Mouse (Mus musculus) kidney, adult 8-10 months (tissue): ENCODE data around the gene Lmo7.
A peak's percentile ranks its signal among the peaks of the same experiment; 100 is the strongest.

Source experiments
- DNase-seq, 2 experiments: peaks; one replicate each; pipeline ENCODE4 v3.0.0; 2022

Lmo7 gene

GRCm38 (mm10) chr14:101729237-101729971 is at the start of gene Lmo7, which contains the start of gene Gm9922:
Lmo7 (plus strand) TSS chr14:101729957.
Gm9922 (minus strand) TSS chr14:101729814.
- DNase-seq: peak; percentile 90 to 93

- DNase-seq: peak; percentile 54 to 67
Measured at GRCm38 (mm10) chr14:101687696-101688095, 42.1 kb upstream of the Lmo7 start.

- no peak for DNase-seq
Measured at GRCm38 (mm10) chr14:101688406-101688805, 41.4 kb upstream of the Lmo7 start.

GRCm38 (mm10) chr14:101704479-101704878 is 25.3 kb upstream of the Lmo7 start:
- DNase-seq: no peak

GRCm38 (mm10) chr14:101707088-101707487 is 22.7 kb upstream of the Lmo7 start:
- DNase-seq: no peak

- DNase-seq: no peak
Measured at GRCm38 (mm10) chr14:101714414-101714813, 15.3 kb upstream of the Lmo7 start.

GRCm38 (mm10) chr14:101729972-101730692 is 375 bp downstream of the Lmo7 start:
- no peak for DNase-seq

GRCm38 (mm10) chr14:101733542-101734303 is 4.0 kb downstream of the Lmo7 start:
- no peak for DNase-seq

GRCm38 (mm10) chr14:101737501-101737900 is 7.7 kb downstream of the Lmo7 start:
- DNase-seq: no peak

- peak; percentile 40 to 73 for DNase-seq
Measured at GRCm38 (mm10) chr14:101746635-101747034, 16.9 kb downstream of the Lmo7 start.

GRCm38 (mm10) chr14:101747811-101748210 is 18.1 kb downstream of the Lmo7 start:
- DNase-seq: no peak

GRCm38 (mm10) chr14:101748436-101748835 is 18.7 kb downstream of the Lmo7 start:
- DNase-seq: peak; percentile 27 to 46

- no peak for DNase-seq
Measured at GRCm38 (mm10) chr14:101750910-101751309, 21.2 kb downstream of the Lmo7 start.

GRCm38 (mm10) chr14:101755425-101755824 is 25.7 kb downstream of the Lmo7 start:
- no peak for DNase-seq

- peak in 1 of 2 experiments; percentile 23 for DNase-seq
Measured at GRCm38 (mm10) chr14:101762267-101762666, 32.5 kb downstream of the Lmo7 start.

GRCm38 (mm10) chr14:101763762-101764295 is 34.1 kb downstream of the Lmo7 start:
- DNase-seq: no peak

GRCm38 (mm10) chr14:101771336-101771735 is 41.6 kb downstream of the Lmo7 start:
- DNase-seq: peak; percentile 31 to 43

- no peak for DNase-seq
Measured at GRCm38 (mm10) chr14:101771756-101772155, 42.0 kb downstream of the Lmo7 start.

- peak in 1 of 2 experiments; percentile 17 for DNase-seq
Measured at GRCm38 (mm10) chr14:101774631-101775030, 44.9 kb downstream of the Lmo7 start.

GRCm38 (mm10) chr14:101776296-101777128 is 46.8 kb downstream of the Lmo7 start:
- DNase-seq: no peak

- DNase-seq: no peak
Measured at GRCm38 (mm10) chr14:101777129-101777493, 47.4 kb downstream of the Lmo7 start.

GRCm38 (mm10) chr14:101778426-101778825 is 48.7 kb downstream of the Lmo7 start:
- DNase-seq: no peak
